Comparison of ENCODE assay signal across 16 mouse cellular contexts in genomic region chr14:28932746-28933293, GRCm38 (mm10).
"Had no signal": no experiment of that assay in that cellular context is flagged by ENCODE, and none has a peak within 500 bp of the region (broad histone marks: within the 10 kb centered on the region; RNA-seq: fewer than 3 reads in every experiment).

No protein-coding gene starts in this region.

- ATAC-seq: midbrain, embryonic 15.5 days had no signal

- H3K27ac ChIP-seq: midbrain, embryonic 10.5 days; midbrain, embryonic 12.5 days; midbrain, embryonic 15.5 days; neural tube, embryonic 12.5 days had no signal

- H3K4me2 ChIP-seq: lung, embryonic 14.5 days; midbrain, embryonic 12.5 days; midbrain, embryonic 15.5 days; neural tube, embryonic 12.5 days had no signal

- H3K4me1 ChIP-seq: midbrain, embryonic 12.5 days; midbrain, embryonic 15.5 days; neural tube, embryonic 12.5 days had no signal

- H3K27me3 ChIP-seq: midbrain, embryonic 12.5 days; midbrain, embryonic 15.5 days; neural tube, embryonic 12.5 days had no signal

- DNase-seq: lung, adult 18-20 months; lung, embryonic 14.5 days; lung, postnatal 10 days; lung, postnatal 4 days; retina, postnatal 1 day; right cerebral cortex, adult 18-20 months; right cerebral cortex, postnatal 25 days; right cerebral cortex, postnatal 4 days; spleen, adult 18-20 months; thymus, adult 2 months; thymus, postnatal 25 days; thymus, postnatal 4 days had no signal

- H3K9me3 ChIP-seq: midbrain, embryonic 10.5 days; midbrain, embryonic 12.5 days; midbrain, embryonic 15.5 days; neural tube, embryonic 12.5 days had no signal

- H3K4me3 ChIP-seq: midbrain, embryonic 10.5 days; midbrain, embryonic 12.5 days; midbrain, embryonic 15.5 days; neural tube, embryonic 12.5 days had no signal

- H3K36me3 ChIP-seq: midbrain, embryonic 10.5 days; midbrain, embryonic 12.5 days; midbrain, embryonic 15.5 days; neural tube, embryonic 12.5 days had no signal

- H3K9ac ChIP-seq: lung, embryonic 14.5 days; midbrain, embryonic 12.5 days; midbrain, embryonic 15.5 days; neural tube, embryonic 12.5 days had no signal
